Mouse (Mus musculus) spleen, adult 12 weeks (tissue): ENCODE results near the gene Fahd2a.

Source experiments
- DNase-seq: peaks from one replicate; pipeline ENCODE4 v3.0.0; 2022; ENCODE audit warnings: low spot score

Fahd2a gene

GRCm38 (mm10) chr2:127444055-127444789 is at the start of gene Fahd2a:
TSS of gene Fahd2a (minus strand) at chr2:127444565.
- peak; percentile 76 for DNase-seq

GRCm38 (mm10) chr2:127484476-127485170 is 40.3 kb upstream of the Fahd2a start:
- no peak for DNase-seq

DNA sequence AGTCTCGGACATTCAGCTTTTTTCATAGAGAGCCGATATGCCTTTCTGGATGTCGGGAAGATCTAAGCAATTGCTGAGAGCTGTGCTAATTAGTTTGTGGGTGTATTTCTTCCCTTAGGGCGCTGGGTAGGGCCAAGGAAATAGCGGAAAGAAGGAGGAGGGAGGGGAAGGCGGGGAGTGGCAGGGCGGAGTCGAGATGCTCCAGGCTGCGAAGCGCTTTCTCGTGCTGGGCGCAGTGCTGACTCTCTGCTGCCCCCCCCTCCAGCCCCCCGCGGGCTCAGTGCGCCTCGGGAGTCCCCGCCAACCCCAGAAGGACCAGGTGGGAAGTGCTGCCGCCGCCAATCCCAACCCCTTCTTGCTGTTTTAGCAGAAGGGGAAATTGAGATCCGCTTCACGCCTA is 38.6 kb upstream of the Fahd2a start:
- no peak for DNase-seq

- no peak for DNase-seq
These were observed 38.2 kb upstream of the Fahd2a start for GRCm38 (mm10) chr2:127482533-127482911.

DNA sequence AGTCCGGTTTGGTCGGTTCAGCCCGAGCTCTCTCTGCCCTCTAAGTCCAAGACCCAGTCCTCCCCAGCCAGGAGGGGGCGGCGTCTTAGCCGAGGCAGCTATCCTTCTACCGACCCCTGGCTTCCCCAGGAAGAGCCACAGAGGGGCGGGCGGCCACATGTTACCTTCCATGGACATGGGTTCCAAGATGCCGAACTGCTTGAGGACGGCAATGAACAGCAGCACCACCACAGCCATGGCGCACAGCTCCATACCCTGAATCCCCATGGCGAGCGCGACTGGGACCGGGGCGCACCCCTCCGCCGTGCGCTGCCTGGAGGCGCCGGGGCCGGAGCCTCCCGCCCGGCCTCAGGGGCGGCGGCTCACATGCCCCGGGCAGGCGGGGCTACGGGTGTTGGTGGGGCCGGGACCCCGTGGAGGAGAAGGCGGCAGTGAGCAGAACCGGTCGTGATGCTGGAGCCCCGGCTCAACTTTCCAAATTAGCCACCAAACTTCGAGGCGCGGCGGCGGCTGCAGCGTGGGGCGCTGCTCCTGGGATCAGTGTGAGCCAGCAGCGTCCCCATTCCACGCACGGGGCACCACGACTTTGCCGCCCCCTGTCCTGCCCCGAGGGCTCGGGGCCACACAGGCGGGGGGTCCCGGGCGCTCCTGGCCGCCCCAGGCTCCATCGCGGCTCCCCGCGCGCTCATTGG is 37.6 kb upstream of the Fahd2a start:
- no peak for DNase-seq

GRCm38 (mm10) chr2:127479763-127480162 is 35.4 kb upstream of the Fahd2a start:
- DNase-seq = no peak

GRCm38 (mm10) chr2:127479210-127479609 is 34.8 kb upstream of the Fahd2a start:
- DNase-seq = no peak

- DNase-seq = no peak
These were observed 27.9 kb upstream of the Fahd2a start for GRCm38 (mm10) chr2:127472279-127472678.

- DNase-seq = no peak
These were observed 26.9 kb upstream of the Fahd2a start for GRCm38 (mm10) chr2:127471281-127471680.

DNA sequence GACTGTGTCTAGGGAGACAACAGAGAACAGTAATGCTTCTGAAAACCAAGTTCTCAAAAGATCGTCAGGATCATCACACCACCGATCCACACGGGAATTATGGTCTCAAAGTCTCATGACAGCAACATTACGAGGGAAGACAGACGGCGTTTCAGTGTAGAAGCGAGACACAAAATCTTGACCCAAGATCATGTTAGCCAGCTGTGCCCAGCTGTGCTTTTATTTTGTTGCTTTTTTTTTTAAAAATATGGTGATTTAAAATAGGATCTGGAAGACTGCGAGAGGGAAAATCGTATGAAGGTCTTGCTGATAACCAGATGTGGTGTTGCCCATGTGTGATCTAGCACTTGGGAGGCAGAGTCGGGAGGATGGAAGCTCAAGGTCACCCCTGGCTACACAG is 26.3 kb upstream of the Fahd2a start:
- DNase-seq = no peak

GRCm38 (mm10) chr2:127470183-127470582 is 25.8 kb upstream of the Fahd2a start:
- no peak for DNase-seq

DNA sequence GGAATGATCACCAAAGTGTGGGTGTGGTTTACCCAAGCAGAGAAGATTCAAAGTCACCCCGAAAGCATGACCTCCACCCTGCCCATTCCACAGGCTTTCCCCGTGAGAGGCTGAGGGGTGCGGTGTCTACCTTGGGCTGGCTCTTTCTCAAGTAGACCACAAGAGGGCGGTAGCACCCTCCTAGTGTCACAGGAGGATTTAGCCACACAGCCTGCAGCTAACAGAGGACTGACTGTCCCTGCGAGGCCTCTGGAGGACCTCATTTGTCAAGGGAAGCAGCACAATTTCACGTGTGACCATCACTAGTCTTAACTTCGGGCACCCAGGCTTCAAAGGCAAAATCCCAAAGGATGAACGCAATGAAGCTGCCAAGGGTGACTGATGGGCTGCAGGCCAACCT is 17.9 kb upstream of the Fahd2a start:
- no peak for DNase-seq

DNA sequence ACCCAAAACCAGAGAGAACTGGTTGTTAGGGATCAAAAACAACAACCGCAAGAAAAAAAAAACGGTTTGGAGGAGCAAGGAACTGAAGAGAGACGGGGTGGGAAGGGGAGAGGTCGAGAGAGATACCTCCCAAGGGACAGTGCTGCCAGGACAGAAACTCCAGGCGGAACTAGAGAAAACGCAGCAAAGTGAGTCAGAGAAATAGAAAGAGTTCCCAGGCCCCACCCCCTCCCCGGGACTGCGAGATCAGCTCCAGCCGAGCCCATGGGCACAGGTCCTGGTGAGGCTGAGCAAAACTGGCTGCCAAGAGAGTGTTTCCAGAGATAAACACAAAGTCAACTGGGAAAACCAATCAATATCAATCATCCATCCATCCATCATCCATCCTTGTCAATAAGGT is 17.0 kb upstream of the Fahd2a start:
- no peak for DNase-seq

- DNase-seq = no peak
These were observed 15.0 kb upstream of the Fahd2a start for GRCm38 (mm10) chr2:127459341-127459740.

GRCm38 (mm10) chr2:127453764-127454163 is 9.4 kb upstream of the Fahd2a start:
- peak; percentile 31 for DNase-seq

DNA sequence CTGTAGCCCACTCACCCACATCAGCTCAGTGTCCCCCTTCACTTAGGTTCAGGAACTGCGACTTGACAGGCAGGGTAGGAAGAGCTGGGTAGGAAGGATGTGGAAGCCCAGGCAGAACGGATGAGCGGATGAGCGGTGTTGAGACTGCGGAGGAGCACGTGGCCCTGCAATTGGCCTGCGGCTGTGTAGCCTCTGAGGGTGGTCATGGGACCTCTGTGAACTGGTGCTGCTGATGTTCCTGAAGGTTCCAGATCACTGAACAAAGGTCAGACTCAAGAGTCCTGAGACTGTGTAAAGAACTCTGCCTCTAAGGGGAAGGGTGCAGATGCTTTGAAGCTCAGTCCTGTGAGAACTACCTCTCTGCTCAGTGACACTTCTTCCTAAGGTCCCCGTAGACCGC is 8.8 kb upstream of the Fahd2a start:
- no peak for DNase-seq

- no peak for DNase-seq
These were observed 7.4 kb upstream of the Fahd2a start for GRCm38 (mm10) chr2:127451748-127452147.

GRCm38 (mm10) chr2:127449691-127450090 is 5.3 kb upstream of the Fahd2a start:
- no peak for DNase-seq

DNA sequence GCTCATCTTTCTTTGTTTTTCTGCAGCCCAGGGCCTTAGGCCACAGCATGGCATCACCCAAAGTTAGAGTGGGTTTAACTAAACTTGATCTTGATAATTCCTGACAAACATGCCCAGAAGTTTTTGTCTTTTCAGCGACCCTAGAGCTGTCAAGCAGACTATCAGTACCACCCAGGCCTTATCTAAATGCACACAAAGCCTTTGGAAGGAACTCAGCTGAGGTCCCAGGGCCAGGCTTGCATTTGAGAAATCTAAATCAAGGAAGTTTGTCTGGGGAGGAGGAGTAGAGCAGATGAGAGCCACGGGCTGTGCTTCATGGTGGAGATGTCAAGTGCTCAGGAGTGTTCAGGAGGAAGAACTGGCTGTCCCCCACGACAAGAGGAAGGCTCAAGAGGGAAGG is 2.5 kb upstream of the Fahd2a start:
- no peak for DNase-seq

DNA sequence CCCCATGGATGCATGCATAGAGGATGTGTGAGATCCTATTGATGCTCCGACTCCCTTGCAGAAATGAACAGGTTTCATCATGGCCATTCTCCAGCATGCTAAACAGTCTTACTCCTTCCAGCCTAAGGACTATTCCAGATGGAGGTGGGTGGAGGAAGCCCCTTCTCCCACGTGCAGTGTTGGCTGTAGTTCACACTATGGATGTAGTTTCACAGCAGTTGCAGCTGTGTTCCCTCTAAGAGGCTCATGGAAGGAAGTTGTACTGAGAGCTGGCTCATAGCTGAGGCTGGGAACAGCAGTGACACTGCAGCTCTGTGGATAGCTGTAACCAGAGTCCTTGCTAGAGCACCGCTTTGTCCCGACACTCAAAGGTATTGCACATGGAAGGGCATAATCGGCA is 6.7 kb downstream of the Fahd2a start:
- DNase-seq = no peak

DNA sequence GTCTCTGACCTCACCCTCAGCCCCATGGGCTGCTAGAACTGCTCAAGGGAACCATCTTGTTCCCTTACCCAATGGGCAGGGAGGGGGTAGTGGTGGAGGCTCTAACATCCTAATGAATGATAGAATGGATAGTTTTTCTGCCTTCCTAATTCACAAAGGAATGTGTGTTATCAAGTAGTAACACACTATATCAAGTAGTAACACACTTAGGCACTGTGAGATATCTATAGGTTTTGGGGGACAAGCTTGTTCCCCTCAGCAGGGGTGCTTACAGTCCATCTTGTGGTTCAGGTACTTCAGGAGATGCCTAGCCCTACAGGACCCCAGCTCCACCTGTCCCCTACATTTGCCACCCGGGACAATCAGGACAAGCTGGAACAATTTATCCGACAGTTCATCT is 8.8 kb downstream of the Fahd2a start:
- no peak for DNase-seq

DNA sequence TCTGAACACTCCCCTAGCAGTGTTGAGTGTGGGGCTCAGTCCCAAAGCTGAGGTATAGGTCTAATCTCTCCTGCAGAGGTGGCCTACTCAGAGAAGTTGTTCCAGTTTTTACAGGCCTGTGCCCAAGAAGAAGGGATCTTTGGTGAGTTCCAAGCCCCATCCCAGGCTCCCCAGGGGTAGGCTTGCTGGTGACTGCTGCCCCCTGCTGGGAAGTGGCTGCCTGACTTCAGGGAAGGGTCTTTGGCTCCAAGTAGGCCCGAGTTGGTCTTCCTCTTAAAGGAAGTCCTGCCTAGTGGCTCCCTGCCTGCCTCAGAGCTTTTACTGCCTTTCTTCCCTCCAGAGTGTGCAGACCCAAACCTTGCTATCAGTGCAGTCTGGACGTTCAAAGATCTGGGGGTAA is 9.2 kb downstream of the Fahd2a start:
- DNase-seq = no peak
